Mouse (Mus musculus) C2C12 (cell line): ENCODE data around the gene Jak1. TPM values are rescaled to one million over a fixed set of nuclear protein-coding genes. Genes with fewer than 3 reads are reported as not detected.
A peak's percentile ranks its signal among the peaks of the same experiment; 100 is the strongest.

Experiments used
- H3K27me3 ChIP-seq: one replicate; pipeline ENCODE4 v1.6.1; 2011; ENCODE audit not compliant: control insufficient read depth, insufficient read depth, insufficient read length
- H3K36me3 ChIP-seq: one replicate; pipeline ENCODE4 v1.6.1; 2011; ENCODE audit not compliant: control insufficient read depth, insufficient read depth
- H3K4me3 ChIP-seq: one replicate; pipeline ENCODE4 v1.5.1; 2011; ENCODE audit warnings: mild to moderate bottlenecking, control low read depth; ENCODE audit not compliant: poor library complexity, insufficient read depth, severe bottlenecking
- H3K79me2 ChIP-seq: one replicate; pipeline ENCODE4 v1.6.1; 2011; ENCODE audit not compliant: control insufficient read depth, insufficient read depth
- H3K79me3 ChIP-seq: one replicate; pipeline ENCODE4 v1.6.1; 2011; ENCODE audit warnings: low read depth, control low read depth
- H3ac ChIP-seq: one replicate; pipeline ENCODE3; 2011; ENCODE audit warnings: low read depth; ENCODE audit not compliant: control insufficient read depth, insufficient read length
- CEBPB ChIP-seq: IDR thresholded peaks from one replicate; pipeline ENCODE4 v1.6.1; 2011; ENCODE audit warnings: low read depth, mild to moderate bottlenecking, control low read depth, moderate library complexity
- CTCF ChIP-seq: IDR thresholded peaks from one replicate; pipeline ENCODE4 v1.5.1; 2011; ENCODE audit not compliant: control insufficient read depth, insufficient read depth, insufficient read length
- FOSL1 ChIP-seq: IDR thresholded peaks from one replicate; pipeline ENCODE4 v1.8.0; 2011; ENCODE audit warnings: mild to moderate bottlenecking, low read length; ENCODE audit not compliant: poor library complexity, insufficient read depth, severe bottlenecking
- MAX ChIP-seq: IDR thresholded peaks from one replicate; pipeline ENCODE4 v1.6.1; 2011; ENCODE audit warnings: mild to moderate bottlenecking, control low read depth
- MYOD1 ChIP-seq: IDR thresholded peaks from one replicate; pipeline ENCODE4 v1.6.1; 2011; ENCODE audit warnings: low read depth; ENCODE audit not compliant: control insufficient read depth, insufficient read length
- MYOG ChIP-seq: IDR thresholded peaks from one replicate; pipeline ENCODE4 v1.6.1; 2011; ENCODE audit not compliant: control insufficient read depth, insufficient read length; ENCODE audit errors: extremely low read depth
- USF1 ChIP-seq: IDR thresholded peaks from one replicate; pipeline ENCODE4 v1.6.1; 2011; ENCODE audit warnings: low read depth, mild to moderate bottlenecking, control low read depth, moderate library complexity
- long read RNA-seq, 2 experiments: library from polyadenylated mRNA; unstranded; transcript quantifications; one replicate each; pipeline ENCODE4 v2.0.0; 2019 to 2020
- polyA plus RNA-seq: library from polyadenylated mRNA; unstranded; fragments of >200 nt; fragmentation: generic; extraction: Trizol; gene quantifications from one replicate; pipeline ENCODE4 v1.2.1, GENCODE M21; 2012; ENCODE audit warnings: missing spikeins

Gene Jak1
- 26.1 TPM for polyA plus RNA-seq
- long read RNA-seq, experiment 1, full-length matches to known transcripts = 13 of 29 reads
- long read RNA-seq, experiment 1, partial matches to known transcripts = 6 of 29 reads
- long read RNA-seq, experiment 1, other reads (novel, unspliced or antisense) = 10 of 29 reads
- long read RNA-seq, experiment 2, full-length matches to known transcripts = 272 of 349 reads
- long read RNA-seq, experiment 2, partial matches to known transcripts = 42 of 349 reads
- long read RNA-seq, experiment 2, other reads (novel, unspliced or antisense) = 35 of 349 reads

GRCm38 (mm10) chr4:101264741-101265513 lies at the start of gene Jak1:
Jak1 (minus strand) TSS chr4:101265282.
- Histone ChIP-seq H3ac (peak within 1 kb of the TSS; percentile 70), H3K27me3 (no peaks in the 10 kb centered on the region), H3K79me2 (peaks cover 50% of the 10 kb centered on the region), H3K79me3 (peaks cover 22% of the 10 kb centered on the region), H3K4me3 (peak within 1 kb of the TSS; percentile 65), H3K36me3 (no peaks in the 10 kb centered on the region)
- no peak for TF ChIP-seq FOSL1
- TF ChIP-seq MAX = no peak
- no peak for TF ChIP-seq MYOG
- TF ChIP-seq USF1 = no peak
- TF ChIP-seq CEBPB = no peak
- no peak for TF ChIP-seq MYOD1
- no peak for TF ChIP-seq CTCF

GRCm38 (mm10) chr4:101312055-101312454 lies 47.0 kb upstream of the Jak1 start:
- Histone ChIP-seq H3K36me3 (no peaks in the 10 kb centered on the region), H3K4me3 (no peak overlapping the region), H3K79me3 (no peaks in the 10 kb centered on the region), H3K79me2 (no peaks in the 10 kb centered on the region), H3K27me3 (no peaks in the 10 kb centered on the region), H3ac (no peak overlapping the region)
- no peak for TF ChIP-seq MYOD1
- TF ChIP-seq MYOG = no peak
- TF ChIP-seq CEBPB = no peak
- TF ChIP-seq MAX = no peak
- no peak for TF ChIP-seq CTCF
- no peak for TF ChIP-seq FOSL1
- TF ChIP-seq USF1 = no peak

DNA sequence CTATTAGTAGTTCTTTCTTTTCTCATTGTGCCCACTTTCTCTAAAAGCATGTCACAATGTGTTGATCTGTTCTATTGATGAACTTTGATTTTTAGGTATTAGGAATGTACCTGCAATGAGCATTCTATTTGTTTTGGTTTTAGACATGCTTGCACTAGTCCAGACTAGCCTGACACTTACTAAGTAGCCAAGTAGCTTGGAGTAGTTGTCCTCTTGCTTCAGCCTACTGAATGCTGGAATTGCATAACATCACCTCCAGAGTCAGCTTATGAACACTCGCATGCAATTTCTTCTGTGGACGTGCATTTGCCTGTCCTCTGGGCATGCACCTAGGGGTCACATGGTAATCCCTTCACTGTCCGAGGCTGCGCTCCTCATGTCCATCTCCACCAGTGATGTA lies 43.1 kb upstream of the Jak1 start:
- H3K79me3 ChIP-seq = no peaks in the 10 kb centered on the region
- H3K36me3 ChIP-seq = no peaks in the 10 kb centered on the region
- no peak overlapping the region for H3ac ChIP-seq
- H3K27me3 ChIP-seq = no peaks in the 10 kb centered on the region
- H3K79me2 ChIP-seq = no peaks in the 10 kb centered on the region
- H3K4me3 ChIP-seq = no peak overlapping the region
- TF ChIP-seq MYOD1 = no peak

DNA sequence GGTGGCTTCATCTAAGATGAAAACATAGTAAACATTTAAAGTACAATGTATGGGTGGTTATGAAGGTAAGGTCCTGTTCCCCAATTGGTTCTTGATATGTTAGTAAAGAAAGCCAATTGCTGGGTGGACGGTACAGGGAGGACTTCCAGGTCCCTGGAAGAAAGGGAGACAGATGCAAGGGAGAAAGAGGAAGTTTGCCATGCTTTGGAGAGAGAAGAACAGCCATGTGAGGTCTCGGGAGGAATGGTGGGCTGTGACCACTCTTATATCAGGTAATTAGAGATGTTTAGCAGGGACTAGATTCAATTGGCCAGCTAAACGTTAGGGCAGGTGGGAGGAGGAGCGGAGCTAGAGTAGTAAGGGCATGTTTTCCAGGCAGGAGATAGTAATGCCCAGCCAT lies 42.2 kb upstream of the Jak1 start:
- Histone ChIP-seq H3K36me3 (no peaks in the 10 kb centered on the region), H3K79me3 (no peaks in the 10 kb centered on the region)
- TF ChIP-seq FOSL1 (no peak), CTCF (no peak), MYOD1 (no peak), CEBPB (no peak), MAX (no peak), USF1 (no peak), MYOG (no peak)

DNA sequence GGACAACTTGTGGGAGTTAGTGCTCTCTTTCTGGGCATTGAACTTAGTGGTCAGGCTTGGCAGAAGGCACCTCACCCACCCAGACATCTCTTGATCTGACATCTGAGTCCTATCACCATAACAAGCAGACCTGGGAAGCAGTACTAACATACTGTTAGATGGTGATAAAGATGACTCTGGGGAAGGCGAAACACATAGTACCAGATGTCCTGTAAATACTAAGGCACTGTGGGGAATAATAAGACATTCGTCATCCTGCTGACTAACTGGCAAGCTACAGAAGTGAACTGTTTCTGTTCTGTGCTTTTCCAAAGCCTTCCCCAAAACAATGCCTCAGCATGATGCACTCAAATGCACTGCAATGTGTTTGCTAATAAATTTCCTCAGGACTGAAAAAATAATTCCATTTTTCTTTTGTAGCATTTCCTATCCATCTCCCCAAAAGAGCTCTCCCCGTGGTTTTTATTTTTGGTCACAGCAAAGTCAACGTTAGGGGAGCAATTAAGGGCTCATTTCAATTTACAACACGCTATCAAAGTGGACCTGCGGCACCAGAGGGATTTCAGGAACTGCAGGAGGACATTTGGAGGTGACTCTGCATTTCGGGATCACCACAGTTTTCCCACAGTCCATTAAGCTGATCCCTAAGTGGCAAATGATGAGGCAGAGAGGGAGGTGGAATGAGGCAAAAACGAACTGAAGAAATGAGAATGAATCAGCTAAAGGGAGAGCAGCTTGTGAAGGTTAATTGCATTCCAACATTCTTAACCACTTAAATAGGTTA lies 41.2 kb upstream of the Jak1 start:
- no peak for TF ChIP-seq CEBPB
- TF ChIP-seq FOSL1 = no peak
- no peak for TF ChIP-seq MAX
- no peak for TF ChIP-seq USF1
- TF ChIP-seq CTCF = no peak
- no peak for TF ChIP-seq MYOG
- TF ChIP-seq MYOD1 = no peak
- no peaks in the 10 kb centered on the region for H3K79me3 ChIP-seq

More for the DNA sequence above, 42.2 kb upstream of the Jak1 start:
- Histone ChIP-seq H3K4me3 (no peak overlapping the region), H3ac (no peak overlapping the region), H3K79me2 (no peaks in the 10 kb centered on the region), H3K27me3 (no peaks in the 10 kb centered on the region)

More for the DNA sequence above, 41.2 kb upstream of the Jak1 start:
- Histone ChIP-seq H3K27me3 (no peaks in the 10 kb centered on the region), H3K4me3 (no peak overlapping the region), H3ac (no peak overlapping the region), H3K36me3 (no peaks in the 10 kb centered on the region), H3K79me2 (no peaks in the 10 kb centered on the region)
